Mouse (Mus musculus): ENCODE data around the gene Rnf157.
"Not testable (repeated sequence)": the region's sequence is repeated elsewhere in the genome, so short reads cannot be mapped to it uniquely, and the experiment has no call there.

Rnf157 gene

DNA sequence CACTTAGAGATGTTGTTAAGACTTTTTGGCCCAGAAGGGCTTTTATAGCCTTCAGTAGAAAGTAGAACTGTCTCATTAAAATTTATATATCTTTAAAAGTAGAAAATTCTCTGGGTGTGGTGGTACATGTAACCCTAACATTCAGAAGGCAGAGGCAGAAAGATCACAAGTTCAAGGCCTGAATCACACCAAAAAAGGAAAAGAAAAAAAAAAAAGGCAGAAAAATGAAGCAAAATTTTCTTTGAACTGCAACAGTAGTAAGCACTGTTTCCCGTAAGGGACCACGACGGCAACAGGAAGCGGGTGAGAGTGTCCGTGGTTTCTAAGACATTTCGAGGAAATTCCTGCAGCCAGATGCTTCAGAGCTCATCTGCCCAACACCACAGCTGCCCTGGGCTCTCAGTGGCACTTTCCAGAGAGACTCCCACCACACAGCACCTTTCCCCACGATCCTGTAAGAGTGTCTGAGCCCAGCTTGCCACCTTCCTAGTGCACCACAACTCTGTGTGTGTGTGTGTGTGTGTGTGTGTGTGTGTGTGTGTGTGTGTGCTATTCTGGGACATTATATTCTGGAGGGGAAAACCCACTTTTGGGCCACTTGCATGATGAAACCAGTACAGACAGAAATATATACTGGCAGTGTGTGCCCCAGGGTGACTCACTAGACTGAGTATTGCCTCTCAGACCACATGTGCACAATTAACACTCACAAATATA, 35.7 kb downstream of the Rnf157 start:
- DNase-seq, result peak; percentile 66

GRCm38 (mm10) chr11:116371894-116372450, 40.9 kb downstream of the Rnf157 start:
- DNase-seq, result no peak

GRCm38 (mm10) chr11:116369633-116370032, 43.2 kb downstream of the Rnf157 start:
- DNase-seq, result peak; percentile 61

GRCm38 (mm10) chr11:116369051-116369450, 43.8 kb downstream of the Rnf157 start:
- DNase-seq, result peak; percentile 40

DNA sequence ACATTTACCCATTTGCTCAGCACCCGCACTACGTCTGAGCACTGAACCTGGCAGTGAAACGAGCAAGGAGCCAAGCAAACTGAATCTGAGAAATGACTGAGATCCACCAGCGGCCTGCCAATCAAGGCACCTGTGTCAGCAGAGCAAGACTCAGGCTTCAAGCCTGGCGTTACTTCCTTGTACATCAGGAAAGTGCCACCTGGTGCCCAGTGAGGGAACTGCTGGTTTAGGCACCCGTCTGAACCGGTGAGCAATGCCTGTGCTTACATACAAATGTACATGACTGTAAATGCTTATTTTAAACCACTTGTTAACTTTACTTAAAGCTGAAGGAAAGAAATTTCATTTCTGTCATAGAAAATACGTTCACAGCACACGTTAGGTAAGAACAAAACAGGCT, 44.7 kb downstream of the Rnf157 start:
- peak; percentile 97 for DNase-seq

GRCm38 (mm10) chr11:116366647-116367046, 46.2 kb downstream of the Rnf157 start:
- no peak for DNase-seq

DNA sequence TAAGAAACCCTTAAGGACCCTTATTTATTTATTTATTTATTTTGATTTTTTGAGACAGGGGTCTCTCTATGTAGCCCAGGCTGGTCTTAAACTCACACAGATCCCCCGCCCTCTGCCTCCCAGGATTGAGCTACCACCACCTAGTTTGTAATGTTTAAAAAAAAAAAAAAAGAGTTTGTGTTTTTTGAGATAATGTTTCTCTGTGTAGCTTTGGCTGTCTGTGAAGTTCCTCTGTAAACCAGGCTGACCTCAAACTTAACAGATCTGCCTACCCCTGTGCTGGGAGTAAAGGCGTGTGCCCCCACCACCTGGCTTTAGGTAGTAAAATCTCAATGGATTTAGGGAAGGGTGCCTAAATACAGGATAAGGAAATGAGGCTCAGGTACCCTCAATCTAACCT, 46.7 kb downstream of the Rnf157 start:
- no peak for DNase-seq

DNA sequence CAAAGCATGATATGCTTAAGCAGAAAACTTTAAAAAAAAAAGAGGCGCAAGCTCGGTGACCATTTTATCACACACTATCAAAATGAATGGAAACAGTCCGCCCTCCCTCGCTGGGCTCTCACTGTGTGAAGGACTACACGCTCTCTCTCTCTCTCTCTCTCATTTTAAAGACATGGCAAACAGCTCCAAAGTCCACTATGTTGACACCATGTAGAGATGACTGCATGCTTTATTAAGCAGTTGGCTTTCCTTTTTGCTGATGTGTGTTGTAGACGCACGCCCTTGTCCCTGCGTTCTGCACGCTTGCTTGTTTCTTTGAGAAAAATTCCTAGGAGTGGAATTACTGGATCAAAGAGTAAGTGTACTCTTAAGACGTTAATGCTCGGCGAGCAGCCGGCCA, 47.4 kb downstream of the Rnf157 start:
- no peak for DNase-seq

DNA sequence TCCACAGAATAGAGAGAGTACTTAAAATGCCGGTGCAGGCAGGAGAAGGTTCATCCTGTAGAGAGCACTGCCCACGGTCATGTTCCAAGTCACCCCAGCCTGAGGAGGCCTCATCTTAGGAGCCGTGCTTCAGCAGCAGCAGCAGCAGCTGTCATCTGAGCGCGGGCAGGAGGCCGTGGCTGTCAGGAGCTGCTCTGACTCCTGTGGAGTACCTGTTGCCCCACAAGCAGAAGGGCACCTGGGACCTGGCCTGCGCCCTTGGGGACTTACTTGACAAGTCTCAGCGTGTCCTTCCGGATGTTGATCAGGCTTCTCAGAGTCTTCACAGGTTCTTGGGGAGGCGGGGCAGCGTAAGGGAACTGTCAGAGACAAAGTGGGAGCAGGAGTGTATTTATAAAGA, 50.8 kb downstream of the Rnf157 start:
- DNase-seq, result peak; percentile 70

DNA sequence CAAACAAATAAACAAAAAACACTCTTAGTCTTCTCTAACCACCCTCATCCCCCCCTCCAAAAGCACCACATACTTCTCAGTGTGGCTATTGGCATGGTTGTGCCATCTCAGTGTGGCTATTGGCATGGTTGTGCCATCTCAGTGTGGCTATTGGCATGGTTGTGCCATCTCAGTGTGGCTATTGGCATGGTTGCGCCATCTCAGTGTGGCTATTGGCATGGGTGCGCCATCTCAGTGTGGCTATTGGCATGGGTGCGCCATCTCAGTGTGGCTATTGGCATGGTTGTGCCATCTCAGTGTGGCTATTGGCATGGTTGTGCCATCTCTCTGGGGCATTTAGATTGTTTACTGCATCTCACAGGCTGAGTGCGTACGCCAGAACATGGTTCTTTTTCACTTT, 51.9 kb downstream of the Rnf157 start:
- DNase-seq, result not testable (repeated sequence)

- DNase-seq, result peak; percentile 56
Observed at GRCm38 (mm10) chr11:116359652-116360051, 53.2 kb downstream of the Rnf157 start.

- peak; percentile 77 for DNase-seq
Observed at GRCm38 (mm10) chr11:116358926-116359637, 53.8 kb downstream of the Rnf157 start.

- peak; percentile 79 for DNase-seq
Observed at GRCm38 (mm10) chr11:116354521-116354920, 58.3 kb downstream of the Rnf157 start.

DNA sequence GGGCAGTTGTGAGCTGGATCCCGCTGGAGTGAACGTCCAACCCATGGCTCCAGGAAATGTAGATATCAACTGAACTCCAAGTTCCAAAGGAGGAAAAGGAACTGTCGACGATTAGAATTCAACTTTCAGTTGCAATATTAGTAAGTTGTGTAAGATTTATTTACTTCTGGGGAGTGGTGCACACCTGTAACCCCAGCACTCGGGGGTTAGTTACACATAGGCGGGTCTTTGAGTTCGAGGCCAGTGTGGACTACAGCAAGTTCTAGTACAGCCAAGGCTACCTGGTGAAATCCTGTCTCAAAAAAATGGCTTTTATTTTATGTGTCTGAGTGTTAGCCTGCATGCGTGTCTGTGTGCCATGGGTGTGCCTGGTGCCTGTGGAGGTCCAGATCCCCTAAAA, 59.3 kb downstream of the Rnf157 start:
- DNase-seq, result no peak

GRCm38 (mm10) chr11:116351294-116351693, 61.5 kb downstream of the Rnf157 start:
- no peak for DNase-seq

DNA sequence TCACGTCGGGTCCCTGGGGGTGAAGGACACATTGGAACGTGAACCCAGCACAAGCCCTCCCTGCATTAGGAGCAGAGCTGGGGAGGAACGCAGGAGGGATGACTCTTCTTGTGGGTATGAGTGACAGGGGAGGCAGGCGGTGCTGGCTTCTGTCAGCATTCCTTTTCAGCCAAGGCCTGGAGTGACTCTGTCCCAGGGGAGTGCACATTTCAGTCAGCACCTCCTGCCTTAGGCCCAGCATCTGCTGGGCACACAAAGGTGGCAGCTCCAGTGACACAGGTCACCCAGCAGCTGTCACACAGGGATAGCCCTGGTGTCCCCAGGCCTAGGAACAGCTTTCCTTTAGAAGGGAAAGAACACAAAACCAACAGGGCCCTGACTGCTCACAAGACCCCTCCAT, 64.9 kb downstream of the Rnf157 start:
- DNase-seq, result no peak

DNA sequence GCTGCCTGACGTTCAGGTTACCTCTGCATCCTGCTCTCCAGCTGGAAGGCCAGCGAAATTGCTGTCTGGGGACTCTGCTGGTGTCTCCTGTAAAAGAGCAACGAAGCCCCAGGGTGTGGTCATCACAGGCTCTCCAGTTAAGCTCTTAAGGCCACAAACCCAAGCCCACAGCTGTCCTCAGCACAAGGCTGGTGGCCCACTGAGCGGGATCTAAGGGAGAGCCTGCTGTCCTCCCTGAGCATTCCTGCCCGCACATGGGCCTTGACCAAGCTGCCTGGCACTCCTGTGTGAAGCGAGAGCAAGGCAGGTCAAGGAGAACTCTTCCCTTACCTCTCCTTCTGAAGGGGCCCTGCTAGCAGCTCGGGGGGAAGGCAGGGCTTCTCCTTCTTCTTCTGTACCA, 65.8 kb downstream of the Rnf157 start:
- DNase-seq, result no peak

DNA sequence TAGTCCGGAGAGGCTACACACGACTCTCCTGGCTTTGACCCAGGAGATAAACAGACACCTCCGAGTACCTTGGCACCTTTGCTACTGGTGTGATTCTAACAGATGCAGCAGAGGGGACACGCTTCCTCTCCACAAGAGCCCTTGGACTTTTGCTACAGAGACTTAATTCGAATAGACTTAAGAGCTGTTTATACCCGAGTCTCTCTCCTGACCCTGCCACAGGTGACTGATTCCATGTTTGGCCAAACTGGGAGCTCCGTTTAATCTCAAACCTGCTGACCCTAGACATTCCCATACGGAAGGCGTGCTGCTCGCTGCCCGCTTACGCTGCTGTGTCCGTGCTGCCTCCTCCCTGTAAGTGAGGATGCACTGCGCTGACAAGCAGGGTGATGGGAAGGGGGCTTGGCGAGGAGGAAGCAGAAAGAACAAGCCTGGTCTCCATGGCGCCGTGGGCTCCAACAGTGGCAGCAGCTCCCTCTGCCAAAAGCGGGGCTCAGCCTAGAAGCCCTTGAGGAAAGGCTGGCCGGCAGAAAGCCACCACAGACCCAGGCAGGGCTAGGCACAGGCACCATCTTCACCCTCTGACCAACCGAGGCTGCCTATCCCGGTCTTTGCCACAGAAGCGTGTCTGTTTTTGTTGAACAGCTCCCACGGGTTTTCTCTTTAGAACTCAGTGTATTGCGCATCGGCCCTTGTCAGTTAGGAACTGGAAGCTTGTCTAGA, 70.6 kb downstream of the Rnf157 start:
- no peak for DNase-seq

- DNase-seq, result no peak
Observed at GRCm38 (mm10) chr11:116337531-116337930, 75.3 kb downstream of the Rnf157 start.

- no peak for DNase-seq
Observed at GRCm38 (mm10) chr11:116337000-116337399, 75.8 kb downstream of the Rnf157 start.

DNA sequence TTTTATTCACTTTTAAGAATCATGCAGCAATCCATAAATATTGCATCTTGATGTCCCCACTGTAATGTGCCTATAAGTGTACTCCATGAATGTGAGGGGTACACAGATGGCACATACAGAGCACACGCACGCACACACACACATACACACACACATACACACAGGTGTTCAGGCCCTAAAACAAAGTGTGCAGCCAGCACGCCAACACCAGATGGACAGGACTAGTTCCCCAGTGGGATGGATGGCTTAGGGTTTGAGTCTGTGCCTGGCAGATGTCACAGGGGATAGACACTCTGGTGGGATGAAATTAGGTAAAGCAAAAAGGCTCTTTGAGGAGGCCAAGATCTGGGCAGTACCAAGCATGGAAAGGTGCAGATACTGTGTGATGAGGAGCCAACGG, 76.4 kb downstream of the Rnf157 start:
- no peak for DNase-seq

- peak; percentile 98 for DNase-seq
Observed at GRCm38 (mm10) chr11:116335244-116336036, 77.4 kb downstream of the Rnf157 start, which contains the start of gene Foxj1. Gene Foxj1 (minus strand): TSS chr11:116335399.

- no peak for DNase-seq
Observed at GRCm38 (mm10) chr11:116334417-116334782, 78.4 kb downstream of the Rnf157 start.
